ENCODE assay signal across 9 mouse cellular contexts in genomic region chr12:78984035-78984432, GRCm38 (mm10). TPM values are rescaled to one million over a fixed set of nuclear protein-coding genes. Genes with fewer than 3 reads are reported as not detected.
A peak's percentile ranks its signal among the peaks of the same experiment; 100 is the strongest.
DNase-seq lines count a peak whose midpoint lies in the region; ATAC-seq lines count a peak whose summit lies in the region.
"Had no signal": no experiment of that assay in that cellular context is flagged by ENCODE, and none has a peak within 500 bp of the region (broad histone marks: within the 10 kb centered on the region; RNA-seq: fewer than 3 reads in every experiment).

No protein-coding gene starts in this region.

- 77% methylated on average over 3 of the region's 3 CpGs for WGBS in midbrain, embryonic 12.5 days
- WGBS in midbrain, embryonic 10.5 days: 75% methylated on average over 3 of the region's 3 CpGs
- 58% methylated on average over 3 of the region's 3 CpGs for WGBS in embryonic facial prominence, embryonic 14.5 days

- intact Hi-C loops in heart, postnatal 36 days (cut with DNase I): no loop called here

- ATAC-seq in midbrain, embryonic 12.5 days (ENCODE audit: low FRiP score, low read depth): peak; percentile 4; the same call in 1 of the 2 replicates
- peak; percentile 83 for ATAC-seq in embryonic facial prominence, embryonic 14.5 days (ENCODE audit: low read depth)

- H3K4me1 ChIP-seq in midbrain, embryonic 12.5 days: peaks cover 11% of the 10 kb centered on the region; the same call in 1 of the 2 replicates
- H3K4me1 ChIP-seq in midbrain, embryonic 10.5 days: no peaks in the 10 kb centered on the region
- H3K4me1 ChIP-seq in embryonic facial prominence, embryonic 14.5 days (ENCODE audit: control insufficient read depth, insufficient read depth, low read length): 0 out of 2 replicates have a peak, but pooled peaks cover 4% of the 10 kb centered on the region
- H3K4me1 ChIP-seq: neural tube, embryonic 12.5 days had no signal

- H3K4me2 ChIP-seq in midbrain, embryonic 12.5 days (replicated peaks): no peak overlapping the region
- no peak overlapping the region for H3K4me2 ChIP-seq in embryonic facial prominence, embryonic 14.5 days (ENCODE audit: low read depth, low read length)
- H3K4me2 ChIP-seq: neural tube, embryonic 12.5 days had no signal

- H3K36me3 ChIP-seq in midbrain, embryonic 12.5 days: no peaks in the 10 kb centered on the region
- H3K36me3 ChIP-seq in midbrain, embryonic 10.5 days: no peaks in the 10 kb centered on the region
- H3K36me3 ChIP-seq in embryonic facial prominence, embryonic 14.5 days (ENCODE audit: control insufficient read depth, insufficient read depth, low read length): no peaks in the 10 kb centered on the region
- H3K36me3 ChIP-seq: neural tube, embryonic 12.5 days had no signal

- no peak overlapping the region for H3K27ac ChIP-seq in midbrain, embryonic 12.5 days (replicated peaks)
- H3K27ac ChIP-seq in midbrain, embryonic 10.5 days (replicated peaks): no peak overlapping the region
- H3K27ac ChIP-seq in embryonic facial prominence, embryonic 14.5 days (replicated peaks; ENCODE audit: low read depth, low read length): no peak overlapping the region
- H3K27ac ChIP-seq: kidney, postnatal 0 days; neural tube, embryonic 12.5 days had no signal

- H3K4me3 ChIP-seq in midbrain, embryonic 12.5 days: no peak overlapping the region
- H3K4me3 ChIP-seq in midbrain, embryonic 10.5 days: no peak overlapping the region
- no peak overlapping the region for H3K4me3 ChIP-seq in embryonic facial prominence, embryonic 14.5 days (ENCODE audit: low read depth, low read length)
- H3K4me3 ChIP-seq: neural tube, embryonic 12.5 days had no signal

- H3K9ac ChIP-seq in midbrain, embryonic 12.5 days (replicated peaks): no peak overlapping the region
- no peak overlapping the region for H3K9ac ChIP-seq in embryonic facial prominence, embryonic 14.5 days (ENCODE audit: low read depth, low read length)
- H3K9ac ChIP-seq: neural tube, embryonic 12.5 days had no signal

- H3K27me3 ChIP-seq in midbrain, embryonic 12.5 days: no peaks in the 10 kb centered on the region
- H3K27me3 ChIP-seq in midbrain, embryonic 10.5 days (ENCODE audit: low read depth, poor library complexity, severe bottlenecking): no peaks in the 10 kb centered on the region
- H3K27me3 ChIP-seq in embryonic facial prominence, embryonic 14.5 days (replicated peaks; ENCODE audit: control insufficient read depth, insufficient read depth, low read length): no peaks in the 10 kb centered on the region
- H3K27me3 ChIP-seq: neural tube, embryonic 12.5 days had no signal

- DNase-seq in midbrain, embryonic 10.5 days (ENCODE audit: low spot score): no peak
- DNase-seq in embryonic facial prominence, embryonic 14.5 days (ENCODE audit: low spot score): peak; percentile 84
- peak; percentile 48 to 62 for DNase-seq in heart, postnatal 36 days
- peak; percentile 43 for DNase-seq in lung, postnatal 10 days
- peak; percentile 54 for DNase-seq in telencephalon, adult 2 months (ENCODE audit: low read depth, low spot score)
- DNase-seq in embryo, embryonic 9.5 days (ENCODE audit: extremely low spot score): no peak

- H3K9me3 ChIP-seq in midbrain, embryonic 12.5 days: no peaks in the 10 kb centered on the region
- H3K9me3 ChIP-seq in midbrain, embryonic 10.5 days (replicated peaks): no peaks in the 10 kb centered on the region
- no peaks in the 10 kb centered on the region; the same call in 1 of the 2 replicates for H3K9me3 ChIP-seq in embryonic facial prominence, embryonic 14.5 days (ENCODE audit: control insufficient read depth, low read length)
- H3K9me3 ChIP-seq: neural tube, embryonic 12.5 days had no signal

RNA-seq across cellular contexts. Expression of gene Tmem229b, which starts 23.4 kb away (rescaled TPM):
- polyA plus RNA-seq in midbrain, embryonic 12.5 days (2016; fragmentation: Nextera tagmentation; extraction: Ambion mirVana): 17.3 and 21.4 TPM in 2 replicates
- 5.3 and 6.1 TPM in 2 replicates for polyA plus RNA-seq in midbrain, embryonic 10.5 days (2016; fragmentation: Nextera tagmentation; extraction: Ambion mirVana)
- polyA plus RNA-seq in embryonic facial prominence, embryonic 14.5 days (2014; fragmentation: Nextera tagmentation; extraction: Ambion mirVana): 8.1 and 9.5 TPM in 2 replicates
- total RNA-seq in heart, postnatal 36 days (2021): 1 to 10 TPM; 2.6 to 5.4 TPM

RNA-seq across cellular contexts. Expression of gene Plekhh1, which starts 44.9 kb away (rescaled TPM):
- polyA plus RNA-seq in midbrain, embryonic 12.5 days (2016; fragmentation: Nextera tagmentation; extraction: Ambion mirVana): 8.1 and 8.2 TPM in 2 replicates
- 7.9 and 8.4 TPM in 2 replicates for polyA plus RNA-seq in midbrain, embryonic 10.5 days (2016; fragmentation: Nextera tagmentation; extraction: Ambion mirVana)
- polyA plus RNA-seq in embryonic facial prominence, embryonic 14.5 days (2014; fragmentation: Nextera tagmentation; extraction: Ambion mirVana): 2.5 and 3.5 TPM in 2 replicates
- total RNA-seq in heart, postnatal 36 days (2021): 1 to 10 TPM; 1.6 to 2.1 TPM

Comparison
In these comparisons a context has a peak if more than half of its experiments do, and no peak if none do; other contexts are left out.
1. DNase-seq: peak in embryonic facial prominence, embryonic 14.5 days (single experiment), heart, postnatal 36 days (2 of 2), lung, postnatal 10 days (single experiment) and telencephalon, adult 2 months (single experiment); none in midbrain, embryonic 10.5 days (single experiment) and embryo, embryonic 9.5 days (single experiment).